Mouse (Mus musculus): Measurements from ENCODE around the gene Wbp1l.

GRCm38 (mm10) chr19:46629807-46630206, 30.9 kb downstream of the Wbp1l start:
- TF ChIP-seq TAL1 (IDR thresholded peaks at IDR 0.05; ENCODE audit: low read length) (no peak), GATA1 (IDR thresholded peaks at IDR 0.05; ENCODE audit: low read length) (no peak)
